Mouse (Mus musculus): Measurements from ENCODE around the gene Zmat5. TPM values are rescaled to one million over a fixed set of nuclear protein-coding genes. Genes with fewer than 3 reads are reported as not detected.

Zmat5 gene
- 70.2 and 135 TPM in 2 replicates for polyA plus RNA-seq (2012; ENCODE audit: low replicate concordance)

GRCm38 (mm10) chr11:4704072-4704964, at the start of gene Zmat5, which contains the start of gene Uqcr10:
Zmat5 (plus strand) TSS chr11:4704678.
Uqcr10 (minus strand) TSS chr11:4704342.

GRCm38 (mm10) chr11:4746733-4747132, 42.3 kb downstream of the Zmat5 start, which contains the start of gene Cabp7:
Cabp7 (minus strand) TSS chr11:4746778.

Other genes with a start within 250 kb of the Zmat5 start
- gene Mtmr3, start 109.8 kb upstream of the Zmat5 start, polyA plus RNA-seq (2012; ENCODE audit: low replicate concordance) = 19.1 and 29.2 TPM in 2 replicates
- not detected in 2 replicates for gene Gm11032, start 84.6 kb upstream of the Zmat5 start, polyA plus RNA-seq (2012; ENCODE audit: low replicate concordance)
- gene Ascc2, start 66.9 kb upstream of the Zmat5 start, polyA plus RNA-seq (2012; ENCODE audit: low replicate concordance) = 21.9 and 22.2 TPM in 2 replicates
- gene Uqcr10, start 336 bp upstream of the Zmat5 start, polyA plus RNA-seq (2012; ENCODE audit: low replicate concordance) = 25.2 and 35.2 TPM in 2 replicates
- 0.10 TPM in 1 of 2 replicates, not detected in the other for gene Cabp7, start 42.1 kb downstream of the Zmat5 start, polyA plus RNA-seq (2012; ENCODE audit: low replicate concordance)
- 32.0 and 79.3 TPM in 2 replicates for gene Nf2, start 144.9 kb downstream of the Zmat5 start, polyA plus RNA-seq (2012; ENCODE audit: low replicate concordance)
- gene Nipsnap1, start 169.3 kb downstream of the Zmat5 start, polyA plus RNA-seq (2012; ENCODE audit: low replicate concordance) = 5.7 and 19.6 TPM in 2 replicates
- 3.2 and 5.9 TPM in 2 replicates for gene Thoc5, start 190.6 kb downstream of the Zmat5 start, polyA plus RNA-seq (2012; ENCODE audit: low replicate concordance)
- 1.3 and 1.5 TPM in 2 replicates for gene Nefh, start 243.4 kb downstream of the Zmat5 start, polyA plus RNA-seq (2012; ENCODE audit: low replicate concordance)

Measured in hematopoietic multipotent progenitor cell, adult 10-12 weeks (in vitro differentiated cells).